Mouse (Mus musculus) olfactory bulb, adult 2 months (tissue): ENCODE measurements at regions not wholly inside any gene's neighbourhood (a gene's known extent, or its start where the extent isn't known, plus 50 kb on each side); places are given as distances from the start of the nearest gene placed in this dataset.

Source experiments
- CTCF ChIP-seq: fragments of 200-500 bp; IDR thresholded peaks from 2 replicates; pipeline ENCODE4 v1.5.1; 2012; ENCODE audit warnings: low read depth, mild to moderate bottlenecking, low read length, moderate library complexity; ENCODE audit not compliant: insufficient read depth
- POLR2A ChIP-seq: fragments of 200-500 bp; IDR thresholded peaks from 2 replicates; pipeline ENCODE4 v1.6.1; 2012; ENCODE audit warnings: mild to moderate bottlenecking, low read depth, low read length, moderate library complexity; ENCODE audit not compliant: insufficient read depth

DNA sequence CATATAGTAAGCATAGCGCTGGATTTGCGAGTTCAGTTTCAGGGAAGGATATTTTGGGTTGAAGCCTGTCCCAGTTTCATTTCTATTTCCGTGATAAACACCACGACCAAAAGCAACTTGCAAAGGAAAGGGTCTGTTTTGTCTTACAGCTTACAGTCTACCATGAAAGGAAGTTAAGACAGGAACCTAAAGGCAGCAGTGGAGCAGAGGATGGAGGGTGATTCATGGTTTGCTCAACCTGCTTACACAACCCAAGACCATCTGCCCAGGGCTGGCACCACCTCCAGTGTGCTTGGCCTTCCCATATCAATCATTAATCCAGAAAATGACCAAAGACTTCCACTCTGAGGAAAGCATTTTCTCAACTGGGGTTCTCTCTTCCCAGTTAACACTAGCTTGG, 72.2 kb upstream of the Ccdc71l start:
- no peak for TF ChIP-seq POLR2A
- no peak for TF ChIP-seq CTCF
